Mouse (Mus musculus): ENCODE results near the gene Vmn1r73.

Vmn1r73 gene

DNA sequence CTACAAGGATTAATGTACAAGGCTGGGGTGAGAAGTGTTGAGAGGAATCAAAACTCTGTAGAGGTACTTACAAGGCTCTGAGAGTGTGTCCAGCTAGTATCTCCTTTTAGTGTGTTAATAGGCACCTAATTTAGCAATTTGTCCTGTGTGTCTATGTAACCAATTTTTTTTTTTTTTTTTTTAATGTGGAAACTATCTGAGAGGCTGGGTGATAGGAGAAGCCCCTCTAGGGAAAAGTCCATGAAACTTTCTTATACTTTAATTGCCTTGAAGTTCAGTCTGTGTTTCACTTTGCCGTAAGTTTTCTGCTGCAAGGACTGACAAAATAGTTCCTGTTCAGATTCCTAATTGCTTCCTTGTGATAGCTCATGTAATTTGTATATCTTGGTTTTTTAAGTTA, at the start of gene Vmn1r73:
Gene Vmn1r73, plus strand, starts transcription at position 301 of the 400 bp plus-strand sequence.
- DNase-seq (ENCODE audit: extremely low read depth, low read depth) = no peak

Measured in MEL-GATA-1-ER (cell line).